Mouse (Mus musculus) ES-Bruce4 (cell line): ENCODE data around the gene Gm20661. TPM values are rescaled to one million over a fixed set of nuclear protein-coding genes. Genes with fewer than 3 reads are reported as not detected.

Experiments used
- H3K27ac ChIP-seq: 2 replicates; pipeline ENCODE4 v1.5.1; 2012; ENCODE audit warnings: low read length, inconsistent platforms; ENCODE audit not compliant: insufficient read depth
- H3K27me3 ChIP-seq: 2 replicates; pipeline ENCODE4 v1.6.1; 2012; ENCODE audit warnings: mild to moderate bottlenecking, low read length, inconsistent platforms; ENCODE audit not compliant: control insufficient read depth, poor library complexity, insufficient read depth, severe bottlenecking
- H3K36me3 ChIP-seq: 2 replicates; pipeline ENCODE4 v1.6.1; 2012; ENCODE audit warnings: inconsistent platforms, mild to moderate bottlenecking, low read length, moderate library complexity; ENCODE audit not compliant: control insufficient read depth, poor library complexity, insufficient read depth, severe bottlenecking
- H3K4me1 ChIP-seq: one replicate; pipeline ENCODE4 v1.8.1; 2011; ENCODE audit warnings: low read length; ENCODE audit not compliant: control insufficient read depth, insufficient read depth
- H3K4me3 ChIP-seq: 2 replicates; pipeline ENCODE4 v1.5.1; 2011; ENCODE audit warnings: low read depth, mild to moderate bottlenecking, low read length
- H3K9ac ChIP-seq: 2 replicates; pipeline ENCODE4 v1.6.1; 2012; ENCODE audit warnings: low read depth, mild to moderate bottlenecking, inconsistent platforms; ENCODE audit not compliant: poor library complexity, severe bottlenecking
- H3K9me3 ChIP-seq: replicated peaks from 2 replicates; pipeline ENCODE4 v1.6.1; 2012; ENCODE audit warnings: mild to moderate bottlenecking, low read length, inconsistent platforms; ENCODE audit not compliant: control insufficient read depth, poor library complexity, insufficient read depth, severe bottlenecking
- CTCF ChIP-seq: IDR thresholded peaks from one replicate; pipeline ENCODE4 v1.8.1; 2011; ENCODE audit warnings: low read depth, low read length
- EP300 ChIP-seq: IDR thresholded peaks from 2 replicates; pipeline ENCODE4 v1.6.1; 2011; ENCODE audit warnings: low read depth, low read length; ENCODE audit not compliant: insufficient read depth
- POLR2A ChIP-seq: IDR thresholded peaks from one replicate; pipeline ENCODE4 v1.8.1; 2011; ENCODE audit warnings: low read length; ENCODE audit not compliant: insufficient read depth
- polyA plus RNA-seq: library from polyadenylated mRNA; stranded (reverse); fragments of >200 nt; gene quantifications from 2 replicates; pipeline ENCODE4 v1.2.4, GENCODE M21; 2011; ENCODE audit warnings: low read depth; ENCODE audit not compliant: missing spikeins, insufficient read depth, insufficient read length

Gm20661 gene
- polyA plus RNA-seq, 1 experiment = not detected

DNA sequence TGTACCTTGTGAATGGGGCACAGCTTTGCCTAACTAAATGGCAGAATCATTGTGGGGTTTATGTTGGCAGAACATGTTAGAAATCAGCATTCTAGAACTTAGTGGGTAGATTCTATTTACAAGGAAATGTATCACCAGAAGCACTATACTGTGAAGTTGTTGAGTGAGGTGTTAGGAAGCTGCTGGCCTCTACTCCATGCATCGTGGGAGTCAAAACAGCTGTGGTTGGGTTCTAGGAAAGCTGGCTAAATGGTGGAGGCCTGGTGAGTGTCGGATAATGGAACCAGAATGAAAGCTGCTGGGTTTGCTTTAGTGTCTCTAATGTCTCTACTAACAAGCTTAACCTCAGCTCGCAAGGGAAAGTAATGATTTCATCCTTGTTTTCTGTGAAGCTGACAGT lies 34.3 kb downstream of the Gm20661 start:
- H3K4me3 ChIP-seq = no peak overlapping the region
- TF ChIP-seq POLR2A (no peak), EP300 (no peak), CTCF (no peak)
- no peaks in the 10 kb centered on the region for H3K9me3 ChIP-seq
- H3K4me1 ChIP-seq = peaks cover 3% of the 10 kb centered on the region
- H3K27ac ChIP-seq = no peak overlapping the region
- H3K9ac ChIP-seq = no peak overlapping the region
- no peaks in the 10 kb centered on the region for H3K27me3 ChIP-seq
- H3K36me3 ChIP-seq = peaks cover 2% of the 10 kb centered on the region; the same call in 1 of the 2 replicates

DNA sequence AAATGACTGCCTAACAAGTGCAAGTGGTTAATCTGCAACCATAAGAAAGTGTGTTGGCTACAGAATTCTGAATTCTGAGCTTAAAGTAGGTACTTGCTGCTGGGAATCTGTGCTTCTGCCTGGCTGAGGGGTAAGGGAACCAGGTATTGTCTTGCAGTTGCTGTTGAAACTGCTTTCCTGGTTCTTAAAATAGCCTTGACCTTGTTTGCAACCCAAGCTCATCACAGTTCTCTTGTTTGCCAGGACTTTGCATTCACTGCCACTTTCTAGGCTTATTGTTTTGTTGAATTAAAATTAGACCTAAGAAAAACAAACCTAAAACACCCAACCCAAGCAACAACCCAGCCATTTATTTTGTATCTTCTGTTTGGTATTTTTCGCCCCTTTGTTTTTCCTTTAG lies 37.9 kb downstream of the Gm20661 start:
- no peaks in the 10 kb centered on the region for H3K9me3 ChIP-seq
- H3K27ac ChIP-seq = no peak overlapping the region
- H3K4me1 ChIP-seq = peaks cover 3% of the 10 kb centered on the region
- no peak overlapping the region for H3K9ac ChIP-seq
- H3K4me3 ChIP-seq = no peak overlapping the region
- no peaks in the 10 kb centered on the region for H3K27me3 ChIP-seq
- H3K36me3 ChIP-seq = peaks cover 9% of the 10 kb centered on the region
- TF ChIP-seq CTCF (no peak), POLR2A (no peak), EP300 (no peak)

DNA sequence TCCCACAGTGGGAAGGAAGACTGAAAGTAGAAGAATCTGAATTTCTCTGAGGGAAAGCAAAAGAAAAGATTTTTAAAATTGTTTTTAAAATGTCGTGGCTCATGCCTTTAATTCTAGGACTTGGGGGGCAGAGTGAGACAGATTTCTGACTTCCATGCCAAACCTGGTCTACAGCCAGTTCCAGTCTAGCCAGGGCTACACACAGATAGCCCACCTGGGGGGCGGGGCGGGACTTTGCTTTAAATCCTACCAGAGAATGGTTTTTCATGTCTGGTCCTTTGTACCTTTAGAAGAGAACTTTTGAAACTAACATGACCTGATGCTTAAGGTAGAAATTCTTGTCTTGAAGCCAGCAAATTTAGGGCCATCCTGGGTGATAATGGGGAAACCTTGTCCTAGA lies 40.4 kb downstream of the Gm20661 start:
- peaks cover 17% of the 10 kb centered on the region for H3K36me3 ChIP-seq
- H3K4me1 ChIP-seq = peaks cover 3% of the 10 kb centered on the region
- H3K27me3 ChIP-seq = no peaks in the 10 kb centered on the region
- TF ChIP-seq POLR2A (no peak), CTCF (no peak)
- H3K9me3 ChIP-seq = no peaks in the 10 kb centered on the region
- no peak overlapping the region for H3K27ac ChIP-seq
- H3K4me3 ChIP-seq = no peak overlapping the region
- H3K9ac ChIP-seq = no peak overlapping the region

DNA sequence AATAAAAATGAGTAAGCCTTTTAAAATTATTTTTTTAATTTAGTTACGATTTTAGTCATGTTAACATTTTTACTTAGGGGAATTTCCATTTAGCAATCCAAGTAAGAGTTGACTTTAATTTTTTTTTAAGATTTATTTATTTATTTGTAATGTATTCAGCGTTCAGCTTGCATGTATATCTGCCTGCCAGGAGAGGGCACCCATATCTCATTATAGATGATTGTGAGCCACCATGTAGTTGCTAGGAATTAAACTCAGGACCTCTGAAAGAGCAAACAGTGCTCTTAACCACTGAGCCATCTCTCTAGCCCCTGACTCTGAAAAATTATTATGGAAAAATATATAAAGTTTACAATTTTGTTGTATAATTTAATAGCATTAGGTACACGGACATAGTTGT lies 43.7 kb downstream of the Gm20661 start:
- Histone ChIP-seq H3K4me1 (peaks cover 1% of the 10 kb centered on the region), H3K9ac (no peak overlapping the region), H3K36me3 (peaks cover 17% of the 10 kb centered on the region), H3K27me3 (no peaks in the 10 kb centered on the region), H3K9me3 (no peaks in the 10 kb centered on the region), H3K4me3 (no peak overlapping the region), H3K27ac (no peak overlapping the region)
- no peak for TF ChIP-seq CTCF

DNA sequence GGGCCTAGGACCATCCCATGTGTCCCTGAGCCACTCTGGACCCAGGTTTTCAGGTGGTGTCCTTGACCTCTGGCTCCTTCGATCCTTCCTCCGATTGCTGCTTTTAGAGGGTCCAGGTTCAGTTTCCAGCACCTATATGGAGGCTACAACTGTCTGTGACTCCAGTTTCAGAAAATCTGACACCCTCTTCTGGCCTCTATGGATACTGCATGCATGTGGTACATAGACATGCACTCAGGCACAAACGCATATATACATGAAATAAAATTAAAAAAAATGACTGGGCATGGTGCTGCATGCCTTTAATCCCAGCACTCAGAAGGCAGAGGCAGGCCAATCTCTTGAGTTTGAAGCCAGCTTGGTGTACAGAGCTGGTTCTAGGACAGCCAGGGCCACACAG lies 45.0 kb downstream of the Gm20661 start:
- Histone ChIP-seq H3K9ac (no peak overlapping the region), H3K27me3 (no peaks in the 10 kb centered on the region), H3K27ac (no peak overlapping the region), H3K4me3 (no peak overlapping the region), H3K36me3 (peaks cover 17% of the 10 kb centered on the region), H3K9me3 (no peaks in the 10 kb centered on the region), H3K4me1 (no peaks in the 10 kb centered on the region)
- TF ChIP-seq EP300 (no peak), CTCF (no peak), POLR2A (no peak)

DNA sequence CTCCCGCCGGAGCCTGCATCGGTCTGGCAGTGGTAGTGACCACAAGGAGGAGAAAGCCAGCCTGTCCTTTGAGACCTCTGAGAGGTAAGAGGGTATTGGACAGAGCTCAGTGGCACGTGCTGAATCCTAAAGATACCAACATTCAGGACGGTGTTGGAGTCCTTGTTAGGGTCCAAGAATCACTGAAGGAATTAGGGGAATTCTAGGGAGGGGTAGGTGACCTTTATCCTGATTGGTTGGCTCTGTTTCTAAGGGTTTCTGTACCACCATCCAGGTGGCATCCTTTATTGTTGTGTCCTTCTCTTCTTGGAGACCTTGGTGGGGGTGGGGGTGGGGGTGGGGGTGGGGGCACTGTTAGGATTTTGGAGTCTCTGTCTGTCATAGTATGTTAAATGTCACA lies 49.3 kb downstream of the Gm20661 start:
- no peak overlapping the region for H3K9ac ChIP-seq
- H3K36me3 ChIP-seq = peaks cover 5% of the 10 kb centered on the region; the same call in 1 of the 2 replicates
- TF ChIP-seq POLR2A (no peak), EP300 (no peak), CTCF (no peak)
- no peaks in the 10 kb centered on the region for H3K9me3 ChIP-seq
- peaks cover 2% of the 10 kb centered on the region for H3K4me1 ChIP-seq
- H3K4me3 ChIP-seq = no peak overlapping the region
- H3K27ac ChIP-seq = peak overlapping the region; percentile 79; the same call in 1 of the 2 replicates
- no peaks in the 10 kb centered on the region for H3K27me3 ChIP-seq
